Mouse (Mus musculus) macrophage (primary cell): Measurements from ENCODE around the gene Rragd. TPM values are rescaled to one million over a fixed set of nuclear protein-coding genes. Genes with fewer than 3 reads are reported as not detected.
A peak's percentile ranks its signal among the peaks of the same experiment; 100 is the strongest.

Experiments
- H3K27ac ChIP-seq: fragments of 350-480 bp; formaldehyde crosslinking; 2 replicates; pipeline ENCODE4 v1.9.0; 2021
- H3K36me3 ChIP-seq: fragments of 350-480 bp; formaldehyde crosslinking; 2 replicates; pipeline ENCODE4 v1.9.0; 2021; ENCODE audit errors: inconsistent target
- H3K4me3 ChIP-seq: fragments of 350-480 bp; formaldehyde crosslinking; 2 replicates; pipeline ENCODE4 v1.9.0; 2021; ENCODE audit errors: inconsistent target
- H3K79me2 ChIP-seq: fragments of 350-480 bp; formaldehyde crosslinking; 2 replicates; pipeline ENCODE4 v1.9.0; 2021; ENCODE audit errors: inconsistent target
- whole genome bisulfite sequencing: methylation state at CpG from one replicate; pipeline ENCODE4 v1.1.7; 2026; ENCODE audit warnings: inconsistent platforms; ENCODE audit not compliant: missing documents; 5-methylcytosine and 5-hydroxymethylcytosine counted together
- polyA plus RNA-seq: library from polyadenylated mRNA; stranded (reverse); fragments of 250-400 nt; gene quantifications from 3 replicates; pipeline ENCODE4 v1.2.4, GENCODE M21; 2018; ENCODE audit warnings: inconsistent platforms

The Rragd gene
- polyA plus RNA-seq, 1 experiment from 2014 or later: 29.9 TPM

GRCm38 (mm10) chr4:32980061-32980460 is 2.8 kb upstream of the Rragd start:
- no peak overlapping the region for H3K27ac ChIP-seq
- H3K36me3 ChIP-seq: no peaks in the 10 kb centered on the region
- H3K4me3 ChIP-seq: no peak overlapping the region
- peaks cover 2% of the 10 kb centered on the region; the same call in 1 of the 2 replicates for H3K79me2 ChIP-seq
- whole genome bisulfite sequencing: 100% methylated on average over 3 of the region's 3 CpGs

GRCm38 (mm10) chr4:32981617-32982016 is 1.2 kb upstream of the Rragd start:
- Histone ChIP-seq H3K4me3 (no peak overlapping the region), H3K27ac (no peak overlapping the region), H3K36me3 (no peaks in the 10 kb centered on the region), H3K79me2 (peaks cover 17% of the 10 kb centered on the region; the same call in 1 of the 2 replicates)
- WGBS: 35% methylated on average over 5 of the region's 5 CpGs

- peak overlapping the region; percentile 3; the same call in 1 of the 2 replicates for H3K4me3 ChIP-seq
- H3K79me2 ChIP-seq: peaks cover 21% of the 10 kb centered on the region; the same call in 1 of the 2 replicates
- H3K36me3 ChIP-seq: no peaks in the 10 kb centered on the region
- 23% methylated on average over 15 of the region's 15 CpGs for WGBS
- no peak overlapping the region for H3K27ac ChIP-seq
Measured at GRCm38 (mm10) chr4:32982041-32982715, 659 bp upstream of the Rragd start.

GRCm38 (mm10) chr4:32983176-32984155 is 629 bp downstream of the Rragd start:
- Histone ChIP-seq H3K27ac (no peak overlapping the region), H3K79me2 (peaks cover 23% of the 10 kb centered on the region; the same call in 1 of the 2 replicates), H3K4me3 (peak overlapping the region; percentile 44), H3K36me3 (no peaks in the 10 kb centered on the region)
- WGBS: 1% methylated on average over 79 of the region's 94 CpGs

- Histone ChIP-seq H3K27ac (no peak overlapping the region), H3K79me2 (peaks cover 28% of the 10 kb centered on the region; the same call in 1 of the 2 replicates), H3K4me3 (peak overlapping the region; percentile 44), H3K36me3 (no peaks in the 10 kb centered on the region)
- WGBS: 8% methylated on average over 13 of the region's 13 CpGs
Measured at GRCm38 (mm10) chr4:32984242-32984641, 1.4 kb downstream of the Rragd start.

GRCm38 (mm10) chr4:32984801-32985675 is 2.2 kb downstream of the Rragd start:
- 64% methylated on average over 13 of the region's 13 CpGs for WGBS
- no peak overlapping the region for H3K4me3 ChIP-seq
- H3K36me3 ChIP-seq: no peaks in the 10 kb centered on the region
- no peak overlapping the region for H3K27ac ChIP-seq
- peaks cover 36% of the 10 kb centered on the region; the same call in 1 of the 2 replicates for H3K79me2 ChIP-seq

- no peak overlapping the region for H3K4me3 ChIP-seq
- 61% methylated on average over 3 of the region's 3 CpGs for WGBS
- no peak overlapping the region for H3K27ac ChIP-seq
- no peaks in the 10 kb centered on the region for H3K36me3 ChIP-seq
- peaks cover 43% of the 10 kb centered on the region; the same call in 1 of the 2 replicates for H3K79me2 ChIP-seq
Measured at GRCm38 (mm10) chr4:32985684-32986083, 2.8 kb downstream of the Rragd start.

GRCm38 (mm10) chr4:32987006-32987405 is 4.2 kb downstream of the Rragd start:
- Histone ChIP-seq H3K4me3 (no peak overlapping the region), H3K27ac (no peak overlapping the region), H3K79me2 (peaks cover 45% of the 10 kb centered on the region; the same call in 1 of the 2 replicates), H3K36me3 (no peaks in the 10 kb centered on the region)
- 91% methylated on average over 3 of the region's 3 CpGs for WGBS

- H3K79me2 ChIP-seq: peaks cover 51% of the 10 kb centered on the region; the same call in 1 of the 2 replicates
- H3K4me3 ChIP-seq: no peak overlapping the region
- WGBS: 79% methylated on average over 2 of the region's 2 CpGs
- no peak overlapping the region for H3K27ac ChIP-seq
- no peaks in the 10 kb centered on the region for H3K36me3 ChIP-seq
Measured at GRCm38 (mm10) chr4:32989346-32989745, 6.5 kb downstream of the Rragd start.

GRCm38 (mm10) chr4:32994168-32994567 is 11.3 kb downstream of the Rragd start:
- 75% methylated on average over 3 of the region's 3 CpGs for WGBS
- H3K4me3 ChIP-seq: no peak overlapping the region
- H3K27ac ChIP-seq: no peak overlapping the region
- H3K79me2 ChIP-seq: peaks cover 23% of the 10 kb centered on the region; the same call in 1 of the 2 replicates
- no peaks in the 10 kb centered on the region for H3K36me3 ChIP-seq

GRCm38 (mm10) chr4:32996083-32996482 is 13.2 kb downstream of the Rragd start:
- 82% methylated on average over 5 of the region's 5 CpGs for WGBS
- peaks cover 6% of the 10 kb centered on the region; the same call in 1 of the 2 replicates for H3K79me2 ChIP-seq
- no peak overlapping the region for H3K4me3 ChIP-seq
- no peaks in the 10 kb centered on the region for H3K36me3 ChIP-seq
- no peak overlapping the region for H3K27ac ChIP-seq

GRCm38 (mm10) chr4:32997571-32997970 is 14.7 kb downstream of the Rragd start:
- Histone ChIP-seq H3K36me3 (no peaks in the 10 kb centered on the region), H3K79me2 (peaks cover 6% of the 10 kb centered on the region; the same call in 1 of the 2 replicates), H3K27ac (no peak overlapping the region), H3K4me3 (no peak overlapping the region)
- 91% methylated on average over 5 of the region's 5 CpGs for WGBS

- Histone ChIP-seq H3K27ac (no peak overlapping the region), H3K36me3 (no peaks in the 10 kb centered on the region), H3K79me2 (no peaks in the 10 kb centered on the region; the same call in 1 of the 2 replicates), H3K4me3 (no peak overlapping the region)
- 89% methylated on average over 4 of the region's 8 CpGs for WGBS
Measured at GRCm38 (mm10) chr4:32998996-32999395, 16.2 kb downstream of the Rragd start.

- Histone ChIP-seq H3K27ac (no peak overlapping the region), H3K79me2 (no peaks in the 10 kb centered on the region), H3K4me3 (no peak overlapping the region), H3K36me3 (no peaks in the 10 kb centered on the region)
- WGBS: 86% methylated on average over 3 of the region's 3 CpGs
Measured at GRCm38 (mm10) chr4:33002081-33002480, 19.2 kb downstream of the Rragd start.
